Mouse (Mus musculus): Measurements from ENCODE around the gene Ctps2.

Ctps2 gene

GRCm38 (mm10) chrX:162986876-162987495 lies 85.9 kb downstream of the Ctps2 start:
- no peak for DNase-seq

- no peak for DNase-seq
Observed at GRCm38 (mm10) chrX:162991396-162991795, 90.4 kb downstream of the Ctps2 start.

- no peak for DNase-seq
Observed at GRCm38 (mm10) chrX:162992121-162992520, 91.1 kb downstream of the Ctps2 start.

GRCm38 (mm10) chrX:163027864-163028263 lies 126.8 kb downstream of the Ctps2 start:
- DNase-seq: no peak

GRCm38 (mm10) chrX:163038767-163039166 lies 137.7 kb downstream of the Ctps2 start:
- no peak for DNase-seq

- no peak for DNase-seq
Observed at GRCm38 (mm10) chrX:163042771-163043170, 141.7 kb downstream of the Ctps2 start.

GRCm38 (mm10) chrX:163063936-163064335 lies 162.9 kb downstream of the Ctps2 start:
- DNase-seq: no peak

Measured in thymus, postnatal 4 days (tissue).